Mouse (Mus musculus) gastrocnemius, postnatal 4 days (tissue): Measurements from ENCODE around the gene Dlg2. TPM values are rescaled to one million over a fixed set of nuclear protein-coding genes. Genes with fewer than 3 reads are reported as not detected.

Source experiments
- DNase-seq, 2 experiments: peaks; one replicate each; pipeline ENCODE4 v3.0.0; 2021 to 2022; ENCODE audit warnings: low spot score in 2 of 2, mixed read lengths in 2 of 2
- total RNA-seq, 2 experiments: library from RNA; stranded (reverse); gene quantifications; 2 replicates each; pipeline ENCODE4 v1.2.3; 2021

The Dlg2 gene
- total RNA-seq, 2 experiments from 2014 or later, result 4.1 to 4.5 TPM

GRCm38 (mm10) chr7:92163150-92163549, 1686.7 kb downstream of the Dlg2 start:
- DNase-seq, result no peak

- DNase-seq, result no peak
These were observed 1687.8 kb downstream of the Dlg2 start for GRCm38 (mm10) chr7:92164316-92164715.

GRCm38 (mm10) chr7:92164875-92165518, 1688.5 kb downstream of the Dlg2 start:
- DNase-seq, result no peak

- no peak for DNase-seq
These were observed 1703.6 kb downstream of the Dlg2 start for GRCm38 (mm10) chr7:92180029-92180428.

- peak in 1 of 2 experiments; percentile 12 for DNase-seq
These were observed 1704.4 kb downstream of the Dlg2 start for GRCm38 (mm10) chr7:92180591-92181587.

- no peak for DNase-seq
These were observed 1705.6 kb downstream of the Dlg2 start for GRCm38 (mm10) chr7:92181959-92182612.

GRCm38 (mm10) chr7:92184371-92185059, 1708.0 kb downstream of the Dlg2 start:
- DNase-seq, result no peak

GRCm38 (mm10) chr7:92186341-92186740, 1709.9 kb downstream of the Dlg2 start:
- no peak for DNase-seq

- no peak for DNase-seq
These were observed 1712.7 kb downstream of the Dlg2 start for GRCm38 (mm10) chr7:92189149-92189548.

GRCm38 (mm10) chr7:92196004-92196403, 1719.5 kb downstream of the Dlg2 start:
- no peak for DNase-seq

- no peak for DNase-seq
These were observed 1721.1 kb downstream of the Dlg2 start for GRCm38 (mm10) chr7:92197621-92198020.

- no peak for DNase-seq
These were observed 1722.7 kb downstream of the Dlg2 start for GRCm38 (mm10) chr7:92199131-92199530.

- DNase-seq, result no peak
These were observed 1734.2 kb downstream of the Dlg2 start for GRCm38 (mm10) chr7:92210701-92211100.

GRCm38 (mm10) chr7:92213751-92214150, 1737.3 kb downstream of the Dlg2 start:
- DNase-seq, result no peak

- DNase-seq, result no peak
These were observed 1741.7 kb downstream of the Dlg2 start for GRCm38 (mm10) chr7:92218171-92218570.

- DNase-seq, result no peak
These were observed 1744.1 kb downstream of the Dlg2 start for GRCm38 (mm10) chr7:92220619-92221018.

- DNase-seq, result no peak
These were observed 1758.2 kb downstream of the Dlg2 start for GRCm38 (mm10) chr7:92234476-92235202.

- no peak for DNase-seq
These were observed 1759.1 kb downstream of the Dlg2 start for GRCm38 (mm10) chr7:92235541-92236031.

- DNase-seq, result no peak
These were observed 1764.4 kb downstream of the Dlg2 start for GRCm38 (mm10) chr7:92240908-92241307.

- no peak for DNase-seq
These were observed 1771.1 kb downstream of the Dlg2 start for GRCm38 (mm10) chr7:92247594-92247993.
